Comparison of ENCODE assay signal across 8 mouse cellular contexts in the genomic region with DNA sequence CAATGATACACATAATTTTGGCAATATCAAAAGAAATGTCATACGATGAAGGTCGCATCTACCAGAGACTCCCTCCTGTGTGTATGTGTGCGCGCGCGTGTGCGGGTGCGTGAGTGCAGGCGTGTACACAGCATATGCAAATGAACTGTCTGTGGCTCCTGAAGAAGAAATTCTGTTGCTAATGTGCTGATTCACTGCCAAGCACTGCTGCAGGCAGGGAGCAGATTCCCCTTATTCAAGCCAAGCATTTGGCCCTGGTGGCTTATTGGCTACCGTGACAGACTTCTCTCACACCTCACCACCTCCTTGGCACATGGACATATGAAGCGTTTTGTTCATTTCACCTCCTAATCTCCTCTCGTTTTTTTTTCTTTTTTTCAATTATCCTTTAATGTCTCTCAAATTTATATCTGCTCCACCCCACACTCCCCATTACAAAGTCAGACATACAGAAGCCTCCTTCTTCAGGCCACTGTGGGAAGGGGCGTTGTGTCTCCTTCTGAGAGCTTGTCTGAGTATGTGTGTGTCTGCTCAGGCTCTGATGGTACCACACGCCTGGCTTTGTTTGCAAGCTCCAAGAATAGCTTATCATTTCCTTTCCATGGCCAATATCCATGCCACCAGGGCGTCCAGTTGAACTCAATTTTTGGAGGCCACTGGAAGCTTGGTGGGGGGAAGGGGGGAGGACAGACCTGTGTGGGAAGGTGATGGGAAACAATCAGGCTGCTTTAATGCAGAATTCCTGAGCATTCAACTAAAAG.
DNase-seq lines count a peak whose midpoint lies in the region; ATAC-seq and TF ChIP-seq lines count a peak whose summit lies in the region.

No protein-coding gene starts in this region.

- H3K4me1 ChIP-seq in forebrain, embryonic 15.5 days, result peaks cover 22% of the 10 kb centered on the region
- H3K4me1 ChIP-seq in hindbrain, postnatal 0 days (ENCODE audit: insufficient read depth, low read length), result 0 out of 2 replicates have a peak, but pooled peaks cover 6% of the 10 kb centered on the region

- H3K4me2 ChIP-seq in forebrain, embryonic 15.5 days (replicated peaks), result no peak overlapping the region
- H3K4me2 ChIP-seq in hindbrain, postnatal 0 days (ENCODE audit: low read depth, low read length), result no peak overlapping the region

- no peak for TF ChIP-seq CTCF in hindbrain, postnatal 0 days (IDR thresholded peaks at IDR 0.05; ENCODE audit: low read depth)

- ATAC-seq in forebrain, embryonic 15.5 days (replicated peaks), result peak; percentile 68
- peak; percentile 70 for ATAC-seq in hindbrain, postnatal 0 days

- H3K9me3 ChIP-seq in forebrain, embryonic 15.5 days, result no peaks in the 10 kb centered on the region
- H3K9me3 ChIP-seq in hindbrain, postnatal 0 days (ENCODE audit: low read length), result no peaks in the 10 kb centered on the region

- WGBS in forebrain, embryonic 15.5 days, result 51% methylated on average over 15 of the region's 15 CpGs
- WGBS in hindbrain, postnatal 0 days, result 35% methylated on average over 15 of the region's 15 CpGs

- peak overlapping the region; percentile 29 for H3K27ac ChIP-seq in forebrain, embryonic 15.5 days (replicated peaks)
- H3K27ac ChIP-seq in hindbrain, postnatal 0 days, result no peak overlapping the region

- H3K4me3 ChIP-seq in forebrain, embryonic 15.5 days, result no peak overlapping the region
- H3K4me3 ChIP-seq in hindbrain, postnatal 0 days (ENCODE audit: low read length), result no peak overlapping the region

- peak; percentile 26 to 64 for DNase-seq in adrenal gland, adult (ENCODE audit: inconsistent age in 2 of 2, low spot score in 1 of 2)
- DNase-seq in adrenal gland, adult 18-20 months (ENCODE audit: low spot score in 2 of 2), result no peak
- DNase-seq in ZHBTc4 (ENCODE audit: low read depth, low spot score), result peak; percentile 33
- DNase-seq in hindbrain, postnatal 0 days (ENCODE audit: low spot score), result peak; percentile 81
- DNase-seq in kidney, postnatal 10 days, result no peak
- DNase-seq in ovary, postnatal 14 days (ENCODE audit: low spot score), result no peak
- no peak for DNase-seq in kidney, postnatal 4 days

- H3K27me3 ChIP-seq in forebrain, embryonic 15.5 days, result no peaks in the 10 kb centered on the region
- H3K27me3 ChIP-seq in hindbrain, postnatal 0 days (ENCODE audit: insufficient read depth, low read length), result no peaks in the 10 kb centered on the region

- no peaks in the 10 kb centered on the region for H3K36me3 ChIP-seq in forebrain, embryonic 15.5 days
- H3K36me3 ChIP-seq in hindbrain, postnatal 0 days (ENCODE audit: insufficient read depth, low read length), result no peaks in the 10 kb centered on the region

- H3K9ac ChIP-seq in forebrain, embryonic 15.5 days (replicated peaks), result no peak overlapping the region
- no peak overlapping the region for H3K9ac ChIP-seq in hindbrain, postnatal 0 days (replicated peaks; ENCODE audit: low read length)

Comparison
In these comparisons a context has a peak if more than half of its experiments do, and no peak if none do; other contexts are left out.
1. DNase-seq: peak in adrenal gland, adult (2 of 2), ZHBTc4 (single experiment) and hindbrain, postnatal 0 days (single experiment); none in adrenal gland, adult 18-20 months (0 of 2), kidney, postnatal 10 days (single experiment), ovary, postnatal 14 days (single experiment) and kidney, postnatal 4 days (0 of 2).